Mouse (Mus musculus): ENCODE results near the gene Kat14.

DNA sequence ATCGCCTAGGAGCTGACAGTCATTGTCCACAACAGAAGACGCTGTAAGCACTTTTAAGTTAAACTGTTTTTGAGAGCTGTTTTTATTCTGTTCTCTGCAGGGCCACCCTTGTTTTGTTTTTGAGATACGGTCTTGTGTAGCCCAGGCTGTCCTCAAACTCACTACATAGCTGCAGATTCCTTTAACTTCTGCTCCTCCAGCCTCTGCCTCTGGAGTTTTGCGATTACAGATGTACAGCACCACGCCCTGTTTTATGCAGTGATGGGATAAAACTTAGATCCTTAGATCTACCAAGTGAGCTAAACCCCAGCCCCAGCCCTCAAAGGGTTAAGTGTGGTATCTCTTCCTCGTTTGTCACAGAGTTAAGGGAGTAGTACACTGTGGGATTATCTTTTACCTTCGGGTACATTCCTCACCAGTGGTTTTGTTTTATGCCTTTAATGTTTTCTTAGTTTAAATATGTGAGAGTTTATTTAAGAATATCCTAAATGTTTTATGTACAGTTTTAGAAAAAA, 13.9 kb downstream of the Kat14 start:
- TF ChIP-seq CTCF (IDR thresholded peaks at IDR 0.05; ENCODE audit: low read depth, low read length) (no peak), POLR2A (IDR thresholded peaks at IDR 0.05; ENCODE audit: extremely low read depth, insufficient read depth, low read length) (no peak)

Data from liver, adult 2 months (tissue).